Mouse (Mus musculus) right cerebral cortex, postnatal 25 days (tissue): ENCODE data around the gene Top3b.
"Not testable (repeated sequence)": the region's sequence is repeated elsewhere in the genome, so short reads cannot be mapped to it uniquely, and the experiment has no call there.

Source experiments
- DNase-seq: peaks from one replicate; pipeline ENCODE4 v3.0.0; 2022

Top3b gene

DNA sequence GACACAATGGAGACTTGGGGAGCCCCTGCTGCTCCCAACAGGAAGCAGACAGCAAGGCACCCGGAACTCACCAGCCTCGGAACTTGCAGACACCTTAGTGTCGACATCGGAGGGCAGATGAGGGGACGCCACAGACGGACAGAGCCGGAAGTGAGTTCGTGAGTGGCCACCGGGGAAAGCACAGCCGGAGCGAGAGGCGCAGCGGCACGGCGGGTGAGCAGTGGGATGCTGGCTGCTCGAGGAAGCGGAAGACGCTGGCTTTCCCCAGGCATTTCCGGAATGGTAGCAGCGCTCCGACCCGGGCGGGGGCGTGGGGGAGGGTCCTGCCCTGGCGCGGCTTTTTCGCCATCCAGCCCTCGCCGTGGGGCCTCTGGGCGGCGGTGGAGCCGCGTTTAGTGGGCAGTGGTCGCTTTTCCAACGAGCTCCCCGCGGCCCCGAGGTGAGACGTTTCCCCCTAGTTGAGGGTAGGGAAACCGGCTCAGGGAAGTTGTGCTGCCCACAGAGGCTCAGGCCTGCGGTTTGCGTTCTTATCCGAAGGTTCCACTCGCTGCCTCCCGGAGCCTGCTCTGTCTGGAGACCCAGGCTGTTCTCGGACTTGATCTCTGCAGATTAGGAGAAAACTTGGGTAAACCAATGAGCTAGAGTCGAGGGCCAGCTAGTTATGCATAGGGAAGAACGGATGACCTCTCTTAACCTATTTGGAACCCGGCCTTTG is at the start of gene Top3b, which contains the start of gene Vpreb1:
Gene Top3b, plus strand, starts transcription at position 120 of the 715 bp plus-strand sequence.
Gene Vpreb1, minus strand, starts transcription at position 227 of the 715 bp plus-strand sequence.
- peak; percentile 88 for DNase-seq

DNA sequence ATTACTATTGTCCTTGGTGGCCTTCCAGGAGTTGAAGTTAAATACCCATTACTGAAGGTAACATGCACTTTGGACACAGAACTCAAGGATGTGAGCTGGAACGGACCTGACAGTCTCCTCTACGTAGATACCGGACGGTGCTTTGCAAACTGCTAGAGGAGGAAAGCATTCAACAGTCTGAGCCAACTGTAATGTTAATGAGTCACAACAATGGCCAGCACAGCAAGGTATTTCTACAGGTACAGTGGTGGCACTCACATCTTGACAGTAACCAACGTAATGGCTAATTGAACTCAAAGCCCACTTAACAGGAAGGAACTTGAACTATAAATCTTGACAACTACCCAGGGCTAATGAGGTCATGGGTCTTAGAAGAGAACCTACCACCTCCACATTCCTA is 45.1 kb upstream of the Top3b start:
- no peak for DNase-seq

DNA sequence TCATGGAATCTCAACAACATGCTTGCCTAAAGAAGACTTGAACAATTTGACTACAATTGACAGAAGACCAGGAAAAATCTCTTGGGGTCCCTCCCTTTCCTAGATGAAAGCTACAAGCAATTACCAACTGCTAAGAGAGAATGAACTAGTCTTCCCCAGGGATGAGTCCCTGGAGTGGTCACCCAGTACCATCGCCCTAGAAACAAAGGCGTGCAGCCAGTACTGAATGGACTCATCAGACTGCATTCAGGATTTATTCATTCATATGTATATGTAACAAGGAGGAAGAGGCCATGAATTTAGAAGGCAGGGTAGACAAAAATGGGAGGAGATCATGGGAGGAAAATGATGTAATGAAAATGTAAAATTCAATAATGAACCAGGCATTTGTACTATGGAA is 44.3 kb upstream of the Top3b start:
- no peak for DNase-seq

DNA sequence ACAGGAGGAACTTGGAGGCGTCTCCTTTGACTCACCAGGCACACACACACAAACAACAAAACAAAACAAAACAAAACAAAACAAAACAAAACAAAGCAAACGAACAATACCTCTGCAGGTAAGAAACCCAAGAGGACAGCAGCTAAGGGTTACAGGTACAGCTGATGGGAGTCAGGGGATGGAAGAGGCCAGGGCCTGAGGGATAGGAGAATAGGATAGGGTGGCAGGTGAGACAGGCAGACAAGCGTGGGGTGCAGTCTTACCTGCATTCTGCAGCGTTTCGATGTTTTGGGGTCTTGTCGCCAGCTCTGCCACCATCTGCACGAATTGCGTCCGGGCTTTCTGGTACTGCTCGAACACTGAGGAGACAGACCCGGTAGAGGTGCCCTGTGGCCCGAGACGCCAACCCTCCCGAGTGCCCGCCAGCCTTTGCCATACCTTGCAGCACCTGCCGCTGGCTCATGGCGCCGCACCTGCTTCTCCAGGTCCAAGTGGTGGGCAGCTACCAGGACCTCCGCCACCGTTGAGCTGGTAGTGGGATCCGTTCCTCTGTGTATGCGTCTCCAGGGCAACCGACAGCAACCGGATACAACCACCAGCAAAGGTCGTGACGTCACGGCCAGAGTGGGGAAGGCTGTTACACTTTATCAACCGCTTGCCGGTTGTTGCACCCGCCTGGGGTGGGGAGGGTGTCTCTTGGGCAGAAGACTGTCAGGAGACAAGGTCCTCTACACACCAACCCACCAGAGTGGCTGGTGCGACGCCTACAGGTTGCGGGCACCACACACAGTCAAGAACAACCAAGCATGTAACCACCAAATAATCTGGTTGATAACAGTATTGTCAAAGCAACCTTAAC is 41.5 kb upstream of the Top3b start, which contains the start of gene Spag6l:
Gene Spag6l, minus strand, starts transcription at position 700 of the 859 bp plus-strand sequence.
- DNase-seq: peak; percentile 65

DNA sequence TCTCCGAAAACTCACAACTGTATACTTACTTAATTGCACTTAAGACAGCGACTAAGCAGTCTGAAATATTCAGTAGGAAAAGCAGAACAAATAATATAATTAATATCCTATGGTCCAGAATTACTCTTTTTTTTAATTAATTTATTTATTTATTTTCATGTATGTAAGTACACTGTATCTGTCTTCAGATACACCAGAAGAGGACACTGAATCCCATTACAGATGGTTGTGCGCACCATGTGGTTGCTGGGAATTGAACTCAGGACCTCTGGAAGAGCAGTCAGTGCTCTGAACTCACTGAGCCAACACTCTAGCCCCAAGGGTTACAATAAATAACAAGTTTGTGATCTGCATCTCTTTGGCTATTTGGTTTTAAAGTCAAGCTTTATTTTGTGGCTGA is 40.9 kb upstream of the Top3b start:
- DNase-seq: no peak

DNA sequence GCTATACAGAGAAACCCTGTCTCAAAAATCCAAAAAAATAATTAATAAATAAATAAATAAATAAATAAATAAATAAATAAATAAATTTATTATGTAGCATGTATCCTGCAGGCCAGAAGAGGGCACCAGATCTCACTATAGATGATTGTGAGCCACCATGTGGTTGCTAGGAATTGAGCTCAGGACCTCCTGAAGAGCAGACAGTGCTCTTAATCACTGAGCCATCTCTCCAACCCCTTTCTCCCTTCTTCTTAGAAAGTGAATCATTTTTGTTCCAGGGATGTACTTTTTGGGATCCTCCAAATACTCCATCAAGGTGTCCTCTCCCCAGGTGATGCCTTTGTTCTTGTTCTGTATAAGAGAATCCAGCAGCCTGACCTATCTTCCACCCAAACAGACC is 21.3 kb upstream of the Top3b start:
- DNase-seq: no peak

DNA sequence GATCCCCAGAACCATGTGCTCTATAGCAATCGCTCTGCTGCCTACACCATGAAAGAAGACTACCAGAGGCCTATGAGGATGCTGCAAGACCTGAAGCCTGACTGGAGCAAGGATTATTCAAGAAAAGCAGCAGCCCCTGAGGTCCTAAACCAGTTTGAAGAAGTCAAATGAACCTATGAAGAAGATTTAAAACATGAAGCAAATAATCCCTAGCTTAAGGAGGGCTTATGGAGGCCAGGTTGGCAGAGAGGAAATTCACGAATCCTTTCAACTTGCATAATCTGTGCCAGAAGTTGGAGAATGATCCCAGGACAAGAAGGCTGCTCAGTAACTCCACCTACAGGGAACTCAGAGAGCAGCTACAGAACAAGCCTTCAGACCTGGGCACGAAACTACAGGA is 18.1 kb upstream of the Top3b start:
- no peak for DNase-seq

DNA sequence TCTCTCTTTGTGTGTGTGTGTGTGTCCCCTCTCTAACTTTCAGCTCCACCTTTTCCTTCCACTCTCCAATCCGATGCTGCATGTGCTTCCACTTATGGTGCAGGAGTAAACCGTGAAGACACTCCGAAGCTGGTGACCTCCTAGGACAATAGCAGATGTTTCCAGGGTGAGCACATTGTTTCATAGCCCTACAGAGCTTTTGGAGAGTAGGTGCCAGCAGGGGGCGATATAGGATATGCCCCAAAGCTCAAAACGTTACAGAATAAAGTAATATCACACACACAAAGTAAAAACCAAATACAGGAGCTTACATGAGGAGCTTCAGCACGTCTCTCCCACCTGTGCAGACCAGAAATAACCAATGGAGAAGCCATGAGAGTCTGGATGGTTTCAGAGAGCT is 15.7 kb upstream of the Top3b start:
- no peak for DNase-seq

DNA sequence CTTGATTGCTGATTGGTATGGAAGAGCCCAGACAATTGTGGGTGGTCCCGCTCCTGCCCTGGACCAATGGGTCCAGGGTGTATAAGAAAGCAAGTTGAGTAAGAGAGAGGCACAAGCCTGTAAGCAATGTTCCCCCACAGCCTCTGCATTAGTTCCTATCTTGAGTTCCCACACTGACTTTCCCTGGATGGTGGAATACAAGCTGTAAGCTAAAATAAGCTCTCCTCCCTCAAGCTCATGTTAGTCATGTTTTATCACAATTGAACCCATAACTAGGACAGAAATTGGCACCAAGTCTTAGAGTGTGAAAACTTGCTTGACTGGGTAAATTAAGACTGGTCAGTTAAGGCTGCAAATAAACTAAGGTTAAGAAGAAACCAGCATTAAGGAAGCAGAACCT is 15.0 kb upstream of the Top3b start:
- DNase-seq: no peak

DNA sequence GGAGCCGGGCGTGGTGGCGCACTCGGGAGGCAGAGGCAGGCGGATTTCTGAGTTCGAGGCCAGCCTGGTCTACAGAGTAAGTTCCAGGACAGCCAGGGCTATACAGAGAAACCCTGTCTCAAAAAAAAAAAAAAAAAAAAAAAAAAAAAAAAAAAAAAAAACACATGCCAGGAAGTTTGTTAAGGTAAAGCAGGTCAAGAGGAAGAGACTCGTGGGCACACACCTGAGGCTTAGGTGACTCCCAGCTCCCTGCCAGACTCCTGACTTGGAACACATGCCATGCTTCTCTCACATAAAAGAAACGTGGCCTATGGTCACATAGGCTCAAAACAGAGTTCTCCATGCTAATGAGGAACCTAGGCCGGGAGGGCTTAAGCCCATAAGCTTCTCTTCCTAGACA is 14.5 kb upstream of the Top3b start:
- DNase-seq: not testable (repeated sequence)

DNA sequence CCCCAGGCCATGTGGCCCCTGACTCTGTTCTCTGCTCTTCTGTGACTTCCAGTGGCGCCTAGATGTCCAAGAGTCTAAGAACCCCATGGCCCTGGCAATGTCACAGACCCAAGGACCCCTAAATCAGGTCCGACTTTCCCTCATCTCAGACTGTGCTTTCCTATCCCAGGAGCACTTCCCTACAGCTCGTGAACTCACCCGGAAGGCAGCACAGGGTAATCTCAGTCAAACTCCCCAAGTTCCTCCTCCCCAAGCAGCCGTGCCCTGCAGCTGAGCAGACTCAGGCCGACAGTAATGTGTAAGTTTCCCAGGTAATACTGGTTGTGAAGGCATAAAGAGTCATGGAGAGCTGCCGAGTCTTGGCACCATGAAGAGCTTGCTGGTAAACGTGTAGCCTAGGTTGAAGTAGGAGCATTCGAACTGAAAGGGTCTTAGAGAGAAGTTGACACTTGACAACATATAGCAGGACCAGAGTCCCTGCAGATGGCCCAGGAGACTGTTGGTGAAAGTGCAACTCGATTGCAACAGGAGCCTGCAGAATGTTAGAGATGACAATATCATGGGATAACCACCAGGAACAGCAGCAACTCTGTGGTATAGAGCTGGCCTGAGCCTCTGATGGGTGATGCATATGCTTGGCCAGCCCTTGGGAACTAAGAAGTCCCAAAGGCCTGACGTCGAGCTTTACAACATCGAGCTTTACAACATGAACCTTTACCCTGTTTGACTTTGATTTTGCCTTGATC is 13.6 kb upstream of the Top3b start:
- no peak for DNase-seq

DNA sequence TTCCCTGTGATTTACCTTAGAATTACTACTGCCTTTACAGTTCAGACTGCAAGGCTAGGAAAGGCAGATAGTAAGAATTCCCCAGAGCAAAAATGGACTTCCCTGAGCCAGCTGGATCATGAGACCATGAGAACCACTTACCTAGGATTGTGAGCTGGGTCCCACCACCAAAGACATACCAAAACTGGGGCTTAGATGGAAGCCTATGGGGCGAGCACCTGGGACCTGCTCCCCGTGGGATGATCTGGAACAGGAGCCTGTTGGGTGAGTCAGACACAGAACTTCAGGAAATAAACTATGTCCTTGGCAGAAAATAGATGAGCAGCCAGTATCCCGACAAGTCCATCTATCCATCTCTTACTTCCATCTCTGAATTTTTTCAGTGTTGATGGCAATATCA is 8.2 kb upstream of the Top3b start:
- DNase-seq: no peak

DNA sequence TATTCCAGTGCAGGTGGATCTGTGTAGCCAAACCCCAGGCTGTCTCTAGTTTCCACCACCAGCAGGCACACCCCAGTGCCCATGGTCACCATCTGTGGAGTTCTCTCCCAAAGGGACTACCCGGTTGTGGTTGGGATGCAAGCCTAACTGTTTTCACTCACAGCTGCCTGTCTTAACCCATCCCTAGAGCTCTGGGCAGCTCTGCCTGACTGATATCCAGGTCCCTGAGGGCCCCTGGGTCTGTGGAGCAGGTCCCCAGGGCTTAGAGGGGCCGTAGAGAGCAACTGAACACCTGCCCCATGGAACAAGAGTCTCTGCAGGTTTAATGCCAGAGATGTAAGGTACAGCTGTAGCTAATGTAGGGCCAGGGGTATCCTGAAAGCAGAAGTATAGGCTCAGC is 6.6 kb upstream of the Top3b start, which contains the start of gene Igll1:
Gene Igll1, minus strand, starts transcription at position 8 of the 400 bp plus-strand sequence.
- DNase-seq: no peak

DNA sequence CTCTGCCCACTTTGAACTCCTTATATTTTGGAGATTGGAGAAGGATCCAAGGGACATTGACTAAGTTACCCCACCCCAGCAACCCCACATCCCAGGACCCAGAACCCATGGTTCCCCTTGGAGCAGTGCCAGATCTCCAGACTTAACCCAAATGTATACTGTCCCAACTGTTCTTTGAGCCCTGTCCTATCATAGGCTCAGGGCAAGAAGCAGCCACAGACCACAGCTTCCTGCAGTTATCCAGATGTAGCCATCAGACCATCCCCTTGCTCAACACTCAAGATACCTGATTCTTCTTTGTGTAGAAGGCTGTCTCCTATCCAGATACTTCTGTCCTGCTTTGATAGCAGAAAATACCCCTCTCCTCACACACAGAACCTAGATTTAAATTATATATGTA is 5.3 kb upstream of the Top3b start:
- DNase-seq: no peak

DNA sequence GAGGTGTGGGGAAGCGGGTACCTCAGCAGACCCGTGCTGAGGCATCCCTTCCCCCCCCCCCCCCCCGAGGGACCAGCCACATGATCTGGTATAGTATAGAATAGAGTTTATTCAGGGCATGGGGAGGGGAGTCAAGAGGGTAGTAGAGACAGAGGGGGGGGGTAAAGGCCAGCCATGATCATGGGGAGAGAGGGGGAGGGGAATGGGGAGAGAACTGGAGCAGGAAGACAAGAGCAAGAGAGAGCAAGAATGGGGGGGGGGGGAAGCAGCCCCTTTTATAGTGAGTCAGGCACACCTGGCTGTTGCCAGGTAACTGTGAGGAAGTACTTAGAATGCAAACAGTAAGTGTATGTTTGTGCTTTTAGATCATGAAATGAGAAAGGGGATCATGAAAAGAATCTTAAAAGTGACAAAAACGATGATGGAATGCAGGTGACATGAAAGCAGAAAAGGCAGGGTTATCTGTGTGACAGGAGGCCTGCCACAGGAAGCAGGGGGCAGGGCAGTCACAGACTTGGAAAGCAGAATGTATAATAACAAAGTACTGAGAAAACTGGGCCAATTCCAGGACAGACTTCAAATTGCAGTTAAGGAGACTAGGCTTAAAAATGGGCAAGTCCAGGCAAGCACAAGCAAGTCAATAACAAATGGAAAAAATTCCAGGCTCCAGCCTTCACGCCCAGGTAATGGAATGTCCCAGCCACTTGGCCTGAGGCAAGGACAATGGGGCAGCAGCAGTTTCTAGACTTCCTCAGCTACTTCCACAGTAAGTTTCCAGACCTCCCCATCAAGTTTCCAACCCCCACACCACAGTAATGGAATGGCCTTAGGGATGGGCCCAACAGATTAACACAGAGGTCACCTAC is 4.6 kb upstream of the Top3b start:
- DNase-seq: no peak

DNA sequence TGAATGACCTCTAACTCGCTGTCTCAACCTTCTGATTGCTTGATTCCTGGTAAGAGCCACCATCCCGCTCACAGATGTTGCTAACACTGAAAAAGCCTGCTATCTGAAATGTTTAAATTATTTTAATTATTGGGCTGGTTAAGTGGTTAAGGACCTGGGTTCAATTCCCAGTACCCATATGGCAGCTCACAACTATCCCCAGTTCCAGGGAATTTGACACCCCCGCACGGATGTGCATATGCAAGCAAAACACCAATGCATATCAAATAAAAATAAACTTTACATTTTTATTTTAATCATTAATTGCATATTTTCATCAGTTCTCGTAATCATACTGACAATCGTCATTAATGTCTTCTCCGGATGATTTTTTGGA is 307 bp upstream of the Top3b start:
- no peak for DNase-seq

DNA sequence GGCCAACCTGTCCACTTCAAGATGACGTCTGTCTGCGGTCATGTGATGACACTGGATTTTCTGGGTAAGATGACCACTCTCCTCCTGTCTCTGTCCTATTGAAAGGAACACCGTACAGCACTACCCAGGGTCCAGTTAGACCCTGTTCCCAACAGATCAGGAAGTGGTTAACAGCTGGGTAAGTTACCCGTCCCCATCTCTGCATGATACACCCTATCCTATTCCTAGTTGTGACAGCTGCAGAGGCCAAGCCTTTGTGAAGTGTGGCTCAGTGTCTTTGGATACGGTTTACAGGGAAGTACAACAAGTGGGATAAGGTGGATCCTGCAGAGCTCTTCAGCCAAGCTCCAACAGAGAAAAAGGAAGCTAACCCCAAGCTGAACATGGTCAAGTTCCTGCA is 8.5 kb downstream of the Top3b start:
- no peak for DNase-seq

DNA sequence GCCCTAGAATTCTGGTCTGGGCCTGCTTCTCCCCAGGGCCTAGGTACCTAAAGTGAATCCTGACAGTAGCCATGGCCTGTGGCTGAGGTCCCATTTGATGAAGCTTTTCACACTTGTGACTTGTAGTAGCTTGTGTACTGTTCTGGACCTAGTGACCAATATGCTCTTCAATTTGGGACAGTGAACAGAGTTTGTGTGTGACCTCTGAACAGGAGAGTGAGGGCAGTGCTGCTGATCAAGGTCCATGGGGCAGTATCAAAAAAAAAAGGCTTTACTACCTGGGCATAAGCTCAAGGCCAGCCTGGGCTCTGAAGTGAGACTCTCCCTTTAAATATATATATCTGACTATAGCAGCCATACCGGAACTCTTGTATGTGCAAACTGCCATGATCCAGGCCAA is 17.8 kb downstream of the Top3b start:
- no peak for DNase-seq

DNA sequence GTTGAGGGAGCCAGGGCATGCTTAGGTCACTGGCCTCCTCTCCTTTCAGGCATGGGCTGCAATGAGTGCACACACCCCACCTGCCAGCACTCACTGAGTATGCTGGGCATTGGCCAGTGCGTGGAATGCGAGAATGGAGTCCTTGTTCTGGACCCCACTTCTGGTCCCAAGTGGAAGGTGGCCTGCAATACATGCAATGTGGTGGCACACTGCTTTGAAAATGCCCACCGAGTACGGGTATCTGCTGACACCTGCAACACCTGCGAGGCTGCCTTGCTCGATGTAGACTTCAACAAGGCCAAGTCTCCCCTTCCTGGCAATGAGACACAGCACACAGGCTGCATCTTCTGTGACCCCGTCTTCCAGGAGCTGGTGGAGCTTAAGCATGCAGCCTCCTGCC is 21.8 kb downstream of the Top3b start:
- no peak for DNase-seq

DNA sequence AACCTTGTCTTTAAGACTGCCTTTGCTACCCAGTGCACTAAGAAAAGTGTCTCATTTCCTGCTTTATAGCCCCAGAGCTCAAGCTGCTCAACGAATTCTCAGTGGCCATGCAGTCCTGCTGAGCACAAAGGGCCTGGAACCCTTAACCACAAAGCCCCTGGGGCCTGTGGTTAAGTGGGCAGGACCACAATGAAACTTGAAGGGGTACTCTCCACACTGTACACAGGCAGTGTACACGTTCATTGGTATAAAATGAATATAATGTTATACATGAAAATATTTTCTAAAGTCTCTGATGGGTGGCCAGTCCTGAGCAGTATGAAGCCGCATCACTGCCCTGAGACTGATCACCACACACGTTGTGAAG is 25.5 kb downstream of the Top3b start:
- no peak for DNase-seq

DNA sequence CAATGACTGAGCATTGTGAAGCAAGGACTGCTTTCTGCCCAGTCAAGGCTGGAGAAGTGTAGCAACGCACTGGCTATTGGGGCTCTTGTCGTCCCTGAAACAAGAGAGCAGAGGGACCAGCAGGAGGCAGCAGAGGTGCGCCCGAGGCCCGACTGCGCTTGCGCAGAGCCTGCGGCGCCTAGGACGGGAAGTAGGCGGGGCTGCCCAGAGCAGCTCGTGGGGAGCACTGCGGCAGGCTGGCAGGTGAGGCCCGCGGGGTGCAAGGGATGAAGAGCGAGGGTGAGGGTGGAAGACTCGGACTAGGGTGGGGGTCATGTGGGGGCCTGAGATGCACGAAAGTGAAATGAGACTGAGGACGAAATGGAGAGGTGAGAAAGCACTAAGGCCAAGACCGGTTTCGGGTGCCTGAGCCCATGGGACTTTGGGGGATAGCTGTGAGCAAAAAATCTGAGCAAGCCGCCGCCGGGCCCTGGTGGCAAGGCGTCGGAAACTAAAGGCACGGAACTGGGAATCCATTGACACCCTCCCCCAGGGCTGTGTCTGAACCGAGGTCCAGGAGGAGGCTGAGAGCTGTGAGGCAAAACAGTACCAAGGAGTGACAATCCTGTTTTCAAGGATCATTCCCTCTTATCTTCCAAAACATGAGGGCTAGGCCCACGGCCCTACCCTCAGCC is 26.0 kb downstream of the Top3b start, which contains the start of gene Ppm1f:
Gene Ppm1f, plus strand, starts transcription at position 88 of the 674 bp plus-strand sequence.
- DNase-seq: peak; percentile 96

DNA sequence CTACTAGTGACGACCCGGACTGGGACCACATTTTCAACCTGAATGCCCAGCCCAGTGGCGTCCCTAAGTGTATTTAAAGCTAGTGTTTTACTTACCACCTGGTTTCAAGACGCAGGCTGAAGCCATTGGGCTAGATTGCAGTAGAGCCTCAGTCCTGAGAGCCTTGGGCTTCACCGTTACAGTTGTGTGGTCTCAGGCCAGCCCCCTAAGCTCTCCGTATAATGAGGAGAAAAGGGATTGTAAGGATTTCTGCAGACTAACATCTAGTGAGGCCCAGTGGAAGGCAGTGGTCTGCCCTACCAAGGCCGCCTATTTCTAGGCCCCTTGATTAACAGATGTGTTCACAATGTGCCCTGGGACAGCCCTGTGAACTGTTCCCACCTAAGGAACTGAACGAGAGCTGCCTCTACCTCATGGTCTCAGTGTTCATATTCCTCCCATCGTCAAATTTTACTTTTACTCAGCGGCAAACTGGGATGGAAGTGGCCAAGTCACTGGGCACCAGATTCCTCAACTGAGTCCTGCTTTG is 26.6 kb downstream of the Top3b start:
- DNase-seq: no peak
